Mouse (Mus musculus) MEL (cell line): ENCODE measurements around the gene Taar9. TPM values are rescaled to one million over a fixed set of nuclear protein-coding genes. Genes with fewer than 3 reads are reported as not detected.
A peak's percentile ranks its signal among the peaks of the same experiment; 100 is the strongest.

Experiments
- DNase-seq: peaks from one replicate; pipeline ENCODE4 v3.0.0; 2011; ENCODE audit warnings: low read depth, low spot score
- H3K27ac ChIP-seq: 2 replicates; pipeline ENCODE4 v1.5.1; 2012; ENCODE audit warnings: low read depth, mild to moderate bottlenecking, control low read depth, low read length, moderate library complexity; ENCODE audit not compliant: control insufficient read depth
- H3K27me3 ChIP-seq, 2 experiments: fragments of 150-350 bp in 1 of 2; sonication (generic) in 1 of 2; 2 replicates each; pipeline ENCODE4 v1.6.1; 2012; ENCODE audit warnings: low read length in 2 of 2, mild to moderate bottlenecking in 2 of 2, improper control_type of control experiment in 1 of 2, moderate library complexity in 1 of 2; ENCODE audit not compliant: insufficient read depth in 2 of 2, control insufficient read depth in 1 of 2
- H3K36me3 ChIP-seq, 2 experiments: 2 replicates each; pipeline ENCODE4 v1.6.1; 2012 to 2014; ENCODE audit warnings: low read length in 2 of 2, improper control_type of control experiment in 1 of 2, inconsistent platforms in 1 of 2, mild to moderate bottlenecking in 1 of 2; ENCODE audit not compliant: insufficient read depth in 2 of 2, control insufficient read depth in 1 of 2
- H3K4me1 ChIP-seq, 2 experiments: fragments of 150-350 bp in 1 of 2; sonication (generic) in 1 of 2; 2 replicates each; pipeline ENCODE4 v1.6.1; 2012; ENCODE audit warnings: low read length in 2 of 2, improper control_type of control experiment in 1 of 2, mild to moderate bottlenecking in 1 of 2; ENCODE audit not compliant: insufficient read depth in 2 of 2, control insufficient read depth in 1 of 2
- H3K4me3 ChIP-seq, 2 experiments: fragments of 150-350 bp in 1 of 2; sonication (generic) in 1 of 2; 2 replicates each; pipeline ENCODE4 v1.5.1; 2012; ENCODE audit warnings: low read depth in 2 of 2, low read length in 2 of 2, mild to moderate bottlenecking in 2 of 2, moderate library complexity in 2 of 2, control low read depth in 1 of 2, improper control_type of control experiment in 1 of 2; ENCODE audit not compliant: control insufficient read depth in 1 of 2, insufficient read depth in 1 of 2
- H3K79me2 ChIP-seq: 2 replicates; pipeline ENCODE4 v1.6.1; 2012; ENCODE audit warnings: mild to moderate bottlenecking, low read length, moderate library complexity; ENCODE audit not compliant: control insufficient read depth, poor library complexity, insufficient read depth
- H3K9ac ChIP-seq: 2 replicates; pipeline ENCODE4 v1.6.1; 2012; ENCODE audit warnings: low read depth, mild to moderate bottlenecking, control low read depth, low read length, moderate library complexity; ENCODE audit not compliant: control insufficient read depth, poor library complexity, severe bottlenecking
- H3K9me3 ChIP-seq: fragments of 150-350 bp; sonication (generic); replicated peaks from 2 replicates; pipeline ENCODE4 v1.6.1; 2012; ENCODE audit warnings: mild to moderate bottlenecking, low read length, improper control_type of control experiment, moderate library complexity; ENCODE audit not compliant: insufficient read depth
- CHD1 ChIP-seq: IDR thresholded peaks from 2 replicates; pipeline ENCODE4 v1.6.1; 2012; ENCODE audit warnings: low read depth, mild to moderate bottlenecking, inconsistent platforms, low read length, improper control_type of control experiment
- CHD2 ChIP-seq: IDR thresholded peaks from 2 replicates; pipeline ENCODE4 v1.6.1; 2011; ENCODE audit warnings: low read length, improper control_type of control experiment
- CTCF ChIP-seq, 3 experiments: IDR thresholded peaks in 2 of 3; conservative IDR thresholded peaks in 1 of 3; 2 replicates each; pipeline ENCODE4 v1.5.1; 2011 to 2012; ENCODE audit warnings: low read length in 3 of 3, low read depth in 2 of 3, mild to moderate bottlenecking in 2 of 3, improper control_type of control experiment in 1 of 3, inconsistent platforms in 1 of 3, mixed read lengths in 1 of 3, moderate library complexity in 1 of 3; ENCODE audit not compliant: control insufficient read depth in 1 of 3, insufficient read depth in 1 of 3, poor library complexity in 1 of 3, severe bottlenecking in 1 of 3
- ETS1 ChIP-seq: IDR thresholded peaks from 2 replicates; pipeline ENCODE4 v1.6.1; 2012; ENCODE audit warnings: low read depth, mild to moderate bottlenecking, inconsistent platforms, low read length, improper control_type of control experiment, moderate library complexity
- GATA1 ChIP-seq: IDR thresholded peaks from 2 replicates; pipeline ENCODE4 v1.6.1; 2011; ENCODE audit warnings: low read depth, low read length, improper control_type of control experiment
- HCFC1 ChIP-seq: IDR thresholded peaks from 2 replicates; pipeline ENCODE4 v1.6.1; 2012; ENCODE audit warnings: low read depth, mild to moderate bottlenecking, inconsistent platforms, low read length, improper control_type of control experiment, moderate library complexity
- JUND ChIP-seq: IDR thresholded peaks from 2 replicates; pipeline ENCODE4 v1.6.1; 2011; ENCODE audit warnings: low read depth, mild to moderate bottlenecking, improper control_type of control experiment, low read length
- MAX ChIP-seq: IDR thresholded peaks from 2 replicates; pipeline ENCODE4 v1.6.1; 2011; ENCODE audit warnings: low read length, improper control_type of control experiment
- MXI1 ChIP-seq: IDR thresholded peaks from 2 replicates; pipeline ENCODE4 v1.6.1; 2011; ENCODE audit warnings: mild to moderate bottlenecking, low read depth, low read length, improper control_type of control experiment
- MYC ChIP-seq: IDR thresholded peaks from 2 replicates; pipeline ENCODE4 v1.6.1; 2011; ENCODE audit warnings: low read depth, mild to moderate bottlenecking, low read length, improper control_type of control experiment, moderate library complexity
- NELFE ChIP-seq: IDR thresholded peaks from 2 replicates; pipeline ENCODE4 v1.6.1; 2011; ENCODE audit warnings: low read depth, low read length, improper control_type of control experiment
- NRF1 ChIP-seq: IDR thresholded peaks from 2 replicates; pipeline ENCODE4 v1.6.1; 2014; ENCODE audit warnings: low read depth, mild to moderate bottlenecking, inconsistent platforms, low read length, improper control_type of control experiment, moderate library complexity; ENCODE audit not compliant: poor library complexity, insufficient read depth, severe bottlenecking
- POLR2A ChIP-seq, 2 experiments: IDR thresholded peaks; 2 replicates each; pipeline ENCODE4 v1.6.1; 2011 to 2012; ENCODE audit warnings: low read length in 2 of 2, mild to moderate bottlenecking in 2 of 2, control low read depth in 1 of 2, improper control_type of control experiment in 1 of 2, low read depth in 1 of 2, moderate library complexity in 1 of 2; ENCODE audit not compliant: control insufficient read depth in 1 of 2, insufficient read depth in 1 of 2, poor library complexity in 1 of 2
- POLR2AphosphoS2 ChIP-seq: IDR thresholded peaks from 2 replicates; pipeline ENCODE4 v1.6.1; 2011; ENCODE audit warnings: low read length, improper control_type of control experiment
- RAD21 ChIP-seq: IDR thresholded peaks from 2 replicates; pipeline ENCODE4 v1.6.1; 2011; ENCODE audit warnings: mild to moderate bottlenecking, low read depth, low read length, improper control_type of control experiment
- SIN3A ChIP-seq: IDR thresholded peaks from 2 replicates; pipeline ENCODE4 v1.6.1; 2012; ENCODE audit warnings: low read length, improper control_type of control experiment, inconsistent platforms
- SMC3 ChIP-seq: IDR thresholded peaks from 2 replicates; pipeline ENCODE4 v1.6.1; 2011; ENCODE audit warnings: low read depth, low read length, improper control_type of control experiment
- TBP ChIP-seq: IDR thresholded peaks from 2 replicates; pipeline ENCODE4 v1.8.0; 2011; ENCODE audit warnings: low read depth, low read length, improper control_type of control experiment
- TCF12 ChIP-seq: IDR thresholded peaks from 2 replicates; pipeline ENCODE4 v1.6.1; 2014; ENCODE audit warnings: low read depth, mild to moderate bottlenecking, inconsistent platforms, low read length, improper control_type of control experiment, moderate library complexity
- UBTF ChIP-seq: IDR thresholded peaks from 2 replicates; pipeline ENCODE4 v1.6.1; 2012; ENCODE audit warnings: low read depth, mild to moderate bottlenecking, inconsistent platforms, low read length, improper control_type of control experiment, moderate library complexity, borderline replicate concordance; ENCODE audit not compliant: insufficient read depth
- USF1 ChIP-seq: IDR thresholded peaks from 2 replicates; pipeline ENCODE4 v1.6.1; 2014; ENCODE audit warnings: low read depth, mild to moderate bottlenecking, inconsistent platforms, low read length, improper control_type of control experiment, moderate library complexity
- ZC3H11A ChIP-seq: IDR thresholded peaks from 2 replicates; pipeline ENCODE4 v1.6.1; 2012; ENCODE audit warnings: low read depth, mild to moderate bottlenecking, inconsistent platforms, low read length, improper control_type of control experiment
- polyA plus RNA-seq, 2 experiments: library from polyadenylated mRNA; stranded (reverse) in 1 of 2; unstranded in 1 of 2; fragments of >175 nt in 1 of 2; fragments of >200 nt in 1 of 2; gene quantifications; 2 replicates each; pipeline versions ENCODE4 v1.2.1 to v1.2.4; 2012; ENCODE audit warnings: low replicate concordance in 2 of 2, low read depth in 1 of 2; ENCODE audit not compliant: insufficient read length in 2 of 2, insufficient read depth in 1 of 2, missing spikeins in 1 of 2
- total RNA-seq: library from RNA; depleted of rRNA; stranded (reverse); fragments of 300-350 nt; gene quantifications from 2 replicates; pipeline ENCODE4 v1.2.3, GENCODE M21; 2012

Taar9 gene
- total and polyA plus RNA-seq, 3 experiments: not detected

- H3K9me3 ChIP-seq: no peaks in the 10 kb centered on the region
- peaks cover 6 to 15% of the 10 kb centered on the region in 2 experiments for H3K4me1 ChIP-seq
- TF ChIP-seq NRF1 (no peak), ZC3H11A (peak; percentile 73), HCFC1 (peak; percentile 42; the same call in 1 of the 2 replicates), CTCF (IDR thresholded peaks at IDR 0.05 in 2 of 3, conservative IDR thresholded peaks at IDR 0.05 in 1 of 3; ENCODE audit: control insufficient read depth in 1 of 3, insufficient read depth in 1 of 3, low read depth in 2 of 3, low read length in 3 of 3, poor library complexity in 1 of 3, severe bottlenecking in 1 of 3) (peak; percentile 22 to 94 (median 63); a peak in 4 of 6 replicates), POLR2AphosphoS2 (no peak; the same call in 1 of the 2 replicates), USF1 (no peak), SMC3 (peak; percentile 67), JUND (no peak; the same call in 1 of the 2 replicates), ETS1 (no peak), TBP (peak; percentile 23; the same call in 1 of the 2 replicates), RAD21 (peak; percentile 91), GATA1 (0 out of 2 replicates have a peak, but pooled peaks have one; percentile 13), CHD1 (0 out of 2 replicates have a peak, but pooled peaks have one; percentile 83), MYC (0 out of 2 replicates have a peak, but pooled peaks have one; percentile 22), MAX (no peak), SIN3A (peak; percentile 78)
- TF ChIP-seq, all 39 proteins: peak for 10
- peak; percentile 92 for DNase-seq
- peak overlapping the region; percentile 61 to 81 for H3K4me3 ChIP-seq
- peaks cover 0 to 23% of the 10 kb centered on the region in 2 experiments; a peak in 2 of 4 replicates for H3K36me3 ChIP-seq
- H3K79me2 ChIP-seq: no peaks in the 10 kb centered on the region
- H3K27ac ChIP-seq: peak overlapping the region; percentile 77
- no peaks in the 10 kb centered on the region for H3K27me3 ChIP-seq
- peak overlapping the region; percentile 73 for H3K9ac ChIP-seq
Measured at GRCm38 (mm10) chr10:24131451-24132262, 22.3 kb upstream of the Taar9 start.

GRCm38 (mm10) chr10:24111116-24111778, 1.9 kb upstream of the Taar9 start:
- peak; percentile 62 for DNase-seq
- H3K9ac ChIP-seq: no peak overlapping the region
- TF ChIP-seq POLR2A (IDR thresholded peaks at IDR 0.05; ENCODE audit: control insufficient read depth in 1 of 2, insufficient read depth in 1 of 2, low read depth in 1 of 2, low read length in 2 of 2, poor library complexity in 1 of 2) (no peak), JUND (no peak), CTCF (IDR thresholded peaks at IDR 0.05 in 2 of 3, conservative IDR thresholded peaks at IDR 0.05 in 1 of 3; ENCODE audit: control insufficient read depth in 1 of 3, insufficient read depth in 1 of 3, low read depth in 2 of 3, low read length in 3 of 3, poor library complexity in 1 of 3, severe bottlenecking in 1 of 3) (peak; percentile 48 to 78 (median 73)), UBTF (no peak), NELFE (no peak), SMC3 (peak; percentile 75), MXI1 (no peak), RAD21 (peak; percentile 42), TBP (no peak), ZC3H11A (0 out of 2 replicates have a peak, but pooled peaks have one; percentile 8), CHD2 (no peak), TCF12 (no peak), MAX (no peak)
- TF ChIP-seq, all 39 proteins: peak for 4
- peaks cover 0 to 2% of the 10 kb centered on the region in 2 experiments; a peak in 3 of 4 replicates for H3K27me3 ChIP-seq
- H3K4me3 ChIP-seq: no peak overlapping the region
- no peaks in the 10 kb centered on the region; a peak in 1 of 4 replicates for H3K4me1 ChIP-seq
- H3K9me3 ChIP-seq: no peaks in the 10 kb centered on the region
- H3K36me3 ChIP-seq: no peaks in the 10 kb centered on the region
- no peaks in the 10 kb centered on the region for H3K79me2 ChIP-seq
- no peak overlapping the region for H3K27ac ChIP-seq
